Mouse (Mus musculus): Measurements from ENCODE around the gene Usp34.
"Not testable (repeated sequence)": the region's sequence is repeated elsewhere in the genome, so short reads cannot be mapped to it uniquely, and the experiment has no call there.

Gene Usp34

GRCm38 (mm10) chr11:23504801-23505200, 198.1 kb downstream of the Usp34 start:
- DNase-seq: not testable (repeated sequence)

DNA sequence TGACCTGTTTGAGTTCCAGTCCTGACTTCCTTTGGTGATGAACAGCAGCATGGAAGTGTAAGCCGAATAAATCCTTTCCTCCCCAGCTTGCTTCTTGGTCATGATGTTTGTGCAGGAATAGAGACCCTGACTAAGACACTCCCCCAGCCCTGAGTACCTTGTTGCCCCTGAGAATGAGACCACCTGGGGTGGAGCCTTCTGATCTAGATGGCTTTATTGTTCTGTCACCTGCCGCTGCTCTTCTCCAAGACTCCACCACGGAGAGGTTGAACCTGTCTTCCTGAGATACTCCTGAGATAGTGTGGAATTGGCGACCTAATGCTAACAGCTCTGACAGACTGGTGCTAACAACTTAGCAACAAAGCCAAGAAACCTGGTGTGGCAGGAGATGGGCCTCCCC, 208.1 kb downstream of the Usp34 start:
- not testable (repeated sequence) for DNase-seq

GRCm38 (mm10) chr11:23515315-23515714, 208.6 kb downstream of the Usp34 start:
- no peak for DNase-seq

DNA sequence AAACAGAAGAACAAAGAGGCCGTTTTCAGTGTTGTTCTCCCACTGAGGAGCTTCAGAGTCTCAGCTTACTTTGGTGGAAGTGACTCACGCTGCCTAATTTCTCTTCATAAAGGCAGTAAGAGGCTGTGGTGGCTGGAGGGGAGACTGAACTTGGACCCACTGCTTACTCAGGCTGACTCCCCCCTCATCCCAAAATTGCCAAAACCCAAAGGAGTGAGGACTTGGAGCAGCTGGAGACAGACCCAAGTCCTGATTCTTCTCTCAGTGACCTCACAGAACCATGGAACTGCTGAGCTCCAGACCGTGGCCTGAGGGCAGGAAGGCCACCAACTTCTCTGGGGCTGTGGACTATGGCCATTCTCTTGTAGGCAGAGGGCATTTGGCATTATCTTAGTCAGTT, 212.3 kb downstream of the Usp34 start:
- peak in 1 of 2 experiments; percentile 16 for DNase-seq

GRCm38 (mm10) chr11:23520473-23521205, 213.9 kb downstream of the Usp34 start, which contains the start of gene 1700093K21Rik:
Gene 1700093K21Rik, minus strand, starts transcription at chr11:23521155.
- DNase-seq: no peak

DNA sequence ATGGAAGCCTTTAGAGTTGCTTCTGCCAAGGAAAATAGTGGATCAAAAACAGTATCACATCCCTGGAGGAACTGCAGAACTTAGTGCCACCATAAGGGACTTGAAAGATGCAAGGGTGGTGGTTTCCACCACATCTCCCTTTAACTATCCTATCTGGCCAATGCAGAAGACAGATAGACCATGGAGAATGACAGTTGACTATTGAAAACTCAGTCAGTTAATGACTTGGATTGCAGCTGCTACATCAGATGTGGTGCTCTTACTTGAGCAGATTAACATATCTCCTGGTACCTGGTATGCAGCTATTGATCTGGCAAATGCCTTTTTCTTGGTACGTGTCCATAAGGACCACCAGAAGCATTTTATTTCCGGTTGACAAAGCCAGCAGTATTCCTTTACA, 230.8 kb downstream of the Usp34 start:
- DNase-seq: no peak
